Mouse (Mus musculus) neural tube, embryonic 13.5 days (tissue): Measurements from ENCODE around the gene Alox5. TPM values are rescaled to one million over a fixed set of nuclear protein-coding genes. Genes with fewer than 3 reads are reported as not detected.

Source experiments
- ATAC-seq: fragments of 200-750 bp; cut with Nextera tagmentation; 2 replicates; pipeline ENCODE4 v1.8.0; 2017; ENCODE audit warnings: low read depth, mild to moderate bottlenecking, moderate TSS enrichment, moderate library complexity
- H3K27ac ChIP-seq: fragments of 300-500 bp; sonication (generic); replicated peaks from 2 replicates; pipeline ENCODE4 v1.5.1; 2015; ENCODE audit warnings: moderate library complexity, mild to moderate bottlenecking, inconsistent platforms
- H3K27me3 ChIP-seq: fragments of 300-500 bp; sonication (generic); 2 replicates; pipeline ENCODE4 v1.6.1; 2015; ENCODE audit warnings: mild to moderate bottlenecking, inconsistent platforms
- H3K36me3 ChIP-seq: fragments of 300-500 bp; sonication (generic); 2 replicates; pipeline ENCODE4 v1.6.1; 2015; ENCODE audit warnings: mild to moderate bottlenecking, inconsistent platforms
- H3K4me1 ChIP-seq: fragments of 300-500 bp; sonication (generic); replicated peaks from 2 replicates; pipeline ENCODE4 v1.6.1; 2015; ENCODE audit warnings: inconsistent platforms
- H3K4me2 ChIP-seq: fragments of 300-500 bp; sonication (generic); 2 replicates; pipeline ENCODE4 v1.6.1; 2015; ENCODE audit warnings: inconsistent platforms, mild to moderate bottlenecking, moderate library complexity
- H3K4me3 ChIP-seq: fragments of 300-500 bp; sonication (generic); 2 replicates; pipeline ENCODE4 v1.5.1; 2015; ENCODE audit warnings: mild to moderate bottlenecking, inconsistent platforms
- H3K9ac ChIP-seq: fragments of 300-500 bp; sonication (generic); 2 replicates; pipeline ENCODE4 v1.6.1; 2015; ENCODE audit warnings: moderate library complexity, mild to moderate bottlenecking, inconsistent platforms
- H3K9me3 ChIP-seq: fragments of 300-500 bp; sonication (generic); 2 replicates; pipeline ENCODE4 v1.6.1; 2016; ENCODE audit warnings: inconsistent platforms
- WGBS: fragments of 180-500 bp; shearing (Covaris S2); methylation state at CpG from one replicate; pipeline ENCODE4 v1.1.7; 2015; 5-methylcytosine and 5-hydroxymethylcytosine counted together
- polyA plus RNA-seq: library from polyadenylated mRNA; unstranded; fragments of >200 nt; fragmentation: Nextera tagmentation; extraction: Ambion mirVana; gene quantifications from 2 replicates; pipeline ENCODE4 v1.2.1, GENCODE M21; 2015

Gene Alox5
- polyA plus RNA-seq, 1 experiment from 2014 or later = 0.54 TPM

DNA sequence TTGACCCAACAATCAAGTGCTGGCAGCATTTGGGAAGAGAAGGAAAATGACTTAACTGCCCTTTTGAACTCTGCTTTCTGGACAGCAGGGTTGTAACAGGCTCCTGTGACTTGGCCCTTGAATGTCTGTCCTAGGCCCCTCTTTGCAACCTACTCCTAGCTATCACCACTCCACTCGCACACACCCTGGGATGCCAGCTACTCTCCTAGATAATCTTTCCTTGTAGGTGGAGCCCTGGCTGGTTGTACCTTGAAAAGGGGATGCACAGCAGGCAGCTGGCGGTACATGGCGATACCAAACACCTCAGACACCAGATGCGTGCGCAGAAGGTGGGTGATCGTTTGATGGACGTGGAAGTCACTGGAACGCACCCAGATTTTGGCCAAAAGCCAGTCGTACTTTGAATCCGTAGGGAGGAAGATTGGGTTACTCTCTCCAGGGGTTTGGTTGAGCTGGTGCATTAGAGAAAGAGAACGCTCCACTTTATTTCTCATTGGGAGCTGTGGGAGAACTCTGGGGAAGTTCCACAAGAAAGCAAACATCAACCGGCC is 45.8 kb downstream of the Alox5 start:
- H3K27me3 ChIP-seq = no peaks in the 10 kb centered on the region
- no peak for ATAC-seq

GRCm38 (mm10) chr6:116412546-116413325 is 48.2 kb downstream of the Alox5 start:
- Histone ChIP-seq H3K4me1 (no peaks in the 10 kb centered on the region), H3K4me2 (no peak overlapping the region), H3K9ac (no peak overlapping the region), H3K36me3 (peaks cover 25% of the 10 kb centered on the region), H3K9me3 (no peaks in the 10 kb centered on the region), H3K4me3 (no peak overlapping the region), H3K27ac (no peak overlapping the region), H3K27me3 (no peaks in the 10 kb centered on the region)
- 95% methylated on average over 14 of the region's 14 CpGs for WGBS
- ATAC-seq = no peak

More for the DNA sequence above, 45.8 kb downstream of the Alox5 start:
- no peaks in the 10 kb centered on the region for H3K9me3 ChIP-seq
- no peak overlapping the region for H3K27ac ChIP-seq
- H3K4me2 ChIP-seq = no peak overlapping the region
- H3K36me3 ChIP-seq = peaks cover 12% of the 10 kb centered on the region
- H3K9ac ChIP-seq = no peak overlapping the region
- H3K4me1 ChIP-seq = no peaks in the 10 kb centered on the region
- no peak overlapping the region for H3K4me3 ChIP-seq
- 86% methylated on average over 12 of the region's 12 CpGs for WGBS

- no peak overlapping the region for H3K4me2 ChIP-seq
- 79% methylated on average over 3 of the region's 3 CpGs for WGBS
Observed at GRCm38 (mm10) chr6:116411716-116412115, 49.3 kb downstream of the Alox5 start.

GRCm38 (mm10) chr6:116410436-116410835 is 50.5 kb downstream of the Alox5 start:
- no peaks in the 10 kb centered on the region for H3K9me3 ChIP-seq
- no peak overlapping the region for H3K27ac ChIP-seq
- WGBS = 96% methylated on average over 10 of the region's 10 CpGs
- H3K27me3 ChIP-seq = no peaks in the 10 kb centered on the region
- H3K36me3 ChIP-seq = peaks cover 39% of the 10 kb centered on the region
- no peak overlapping the region for H3K9ac ChIP-seq
- H3K4me3 ChIP-seq = no peak overlapping the region
- H3K4me1 ChIP-seq = peaks cover 12% of the 10 kb centered on the region
- no peak for ATAC-seq
- no peak overlapping the region for H3K4me2 ChIP-seq

More at GRCm38 (mm10) chr6:116411716-116412115, 49.3 kb downstream of the Alox5 start:
- H3K27ac ChIP-seq = no peak overlapping the region
- no peaks in the 10 kb centered on the region for H3K27me3 ChIP-seq
- ATAC-seq = no peak
- 0 out of 2 replicates have a peak, but pooled peaks cover under 1% of the 10 kb centered on the region for H3K4me1 ChIP-seq
- H3K9ac ChIP-seq = no peak overlapping the region
- H3K9me3 ChIP-seq = no peaks in the 10 kb centered on the region
- no peak overlapping the region for H3K4me3 ChIP-seq
- peaks cover 29% of the 10 kb centered on the region for H3K36me3 ChIP-seq

DNA sequence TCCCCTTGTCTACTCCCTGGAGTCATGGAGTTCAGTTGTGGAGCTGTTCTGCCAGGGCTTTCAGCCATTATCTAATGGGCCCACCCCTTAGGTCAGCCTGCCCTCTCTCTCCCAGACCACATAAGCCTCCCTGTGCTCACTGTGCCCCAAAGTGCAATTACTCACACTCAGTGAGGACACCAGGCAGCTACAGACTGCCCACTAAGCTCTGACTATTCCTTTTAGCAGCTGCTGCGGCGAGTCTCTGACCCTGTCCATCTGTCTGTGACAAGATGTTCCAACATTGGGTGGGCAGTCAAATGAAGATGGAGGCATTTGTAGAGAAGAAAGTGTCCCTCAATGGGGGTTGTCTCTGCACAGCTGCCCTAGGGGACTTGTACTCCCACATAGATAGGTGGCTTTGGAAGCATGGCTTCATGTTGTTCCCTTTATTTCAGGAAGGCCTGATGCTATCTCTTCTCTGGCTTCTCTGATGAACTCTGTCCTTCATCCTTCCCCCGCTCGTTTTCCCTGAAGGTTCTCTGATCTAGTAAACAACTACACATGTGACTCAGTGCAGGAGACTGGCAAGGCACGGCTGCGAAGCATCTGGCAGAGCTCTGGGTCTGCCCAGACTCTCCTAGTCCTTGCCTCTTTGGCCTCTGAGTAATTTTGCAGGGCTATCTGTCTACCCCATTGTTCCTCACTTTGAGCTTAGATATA is 52.9 kb downstream of the Alox5 start:
- H3K4me1 ChIP-seq = peaks cover 25% of the 10 kb centered on the region
- no peaks in the 10 kb centered on the region for H3K9me3 ChIP-seq
- WGBS = 82% methylated on average over 6 of the region's 6 CpGs
- H3K36me3 ChIP-seq = peaks cover 51% of the 10 kb centered on the region
- no peak for ATAC-seq
- no peak overlapping the region for H3K27ac ChIP-seq
- H3K4me2 ChIP-seq = no peak overlapping the region
- no peaks in the 10 kb centered on the region for H3K27me3 ChIP-seq
- no peak overlapping the region for H3K9ac ChIP-seq
- H3K4me3 ChIP-seq = no peak overlapping the region

- no peak for ATAC-seq
- H3K4me1 ChIP-seq = peaks cover 25% of the 10 kb centered on the region
Observed at GRCm38 (mm10) chr6:116407216-116407615, 53.8 kb downstream of the Alox5 start.

DNA sequence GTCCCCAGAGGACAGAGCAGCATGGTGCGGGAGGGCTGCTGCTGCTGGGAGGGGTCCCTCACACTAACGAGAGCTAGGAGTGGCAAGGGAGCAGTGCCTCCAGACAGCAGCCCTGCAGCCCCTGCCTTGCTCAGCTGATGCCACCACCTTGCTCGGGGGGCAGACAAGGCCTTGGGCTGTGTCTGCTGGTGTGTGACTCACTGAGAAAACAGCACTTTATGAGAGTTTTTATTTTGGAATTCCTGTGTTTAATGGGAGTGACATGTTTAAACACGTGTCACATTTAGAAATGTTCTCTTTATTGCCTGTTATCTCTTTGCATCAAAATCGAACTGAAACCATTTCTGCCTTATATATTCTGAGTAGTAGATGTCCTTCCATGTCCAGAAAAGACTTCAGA is 54.3 kb downstream of the Alox5 start:
- H3K4me1 ChIP-seq = peaks cover 25% of the 10 kb centered on the region
- H3K9me3 ChIP-seq = no peaks in the 10 kb centered on the region
- peaks cover 56% of the 10 kb centered on the region for H3K36me3 ChIP-seq
- ATAC-seq = no peak
- WGBS = 65% methylated on average over 5 of the region's 5 CpGs
- H3K27ac ChIP-seq = no peak overlapping the region; the same call in 1 of the 2 replicates
- H3K4me2 ChIP-seq = no peak overlapping the region
- no peak overlapping the region for H3K9ac ChIP-seq
- no peaks in the 10 kb centered on the region for H3K27me3 ChIP-seq
- H3K4me3 ChIP-seq = no peak overlapping the region

More at GRCm38 (mm10) chr6:116407216-116407615, 53.8 kb downstream of the Alox5 start:
- H3K4me2 ChIP-seq = no peak overlapping the region
- H3K27ac ChIP-seq = no peak overlapping the region
- 97% methylated on average over 4 of the region's 4 CpGs for WGBS
- no peak overlapping the region for H3K9ac ChIP-seq
- peaks cover 53% of the 10 kb centered on the region for H3K36me3 ChIP-seq
- H3K27me3 ChIP-seq = no peaks in the 10 kb centered on the region
- no peak overlapping the region for H3K4me3 ChIP-seq
- no peaks in the 10 kb centered on the region for H3K9me3 ChIP-seq

DNA sequence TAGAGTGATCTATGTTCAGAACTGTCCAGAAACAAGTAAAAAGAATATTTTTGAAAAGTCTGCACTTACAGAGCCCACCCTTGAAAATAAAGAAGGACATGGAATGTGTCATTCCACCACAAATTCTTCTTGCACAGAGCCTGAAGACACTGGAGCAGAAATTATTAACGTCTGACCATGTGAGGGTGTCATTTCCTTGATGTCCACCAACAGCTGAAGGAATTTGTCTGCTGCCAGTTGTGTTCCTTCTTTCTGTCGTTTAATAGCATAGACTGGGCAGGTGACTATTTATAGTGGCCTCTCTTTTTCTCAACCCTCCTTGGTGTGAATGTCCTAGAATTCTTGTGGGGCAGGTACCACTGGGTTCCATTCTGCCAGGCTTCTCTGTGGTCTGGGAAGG is 54.8 kb downstream of the Alox5 start:
- WGBS = 84% methylated on average over 2 of the region's 2 CpGs
- Histone ChIP-seq H3K9ac (no peak overlapping the region), H3K27ac (no peak overlapping the region), H3K27me3 (no peaks in the 10 kb centered on the region), H3K9me3 (no peaks in the 10 kb centered on the region), H3K4me3 (no peak overlapping the region), H3K36me3 (peaks cover 62% of the 10 kb centered on the region), H3K4me2 (no peak overlapping the region), H3K4me1 (peaks cover 25% of the 10 kb centered on the region)
- no peak for ATAC-seq

GRCm38 (mm10) chr6:116405715-116406114 is 55.3 kb downstream of the Alox5 start:
- Histone ChIP-seq H3K4me2 (no peak overlapping the region), H3K36me3 (peaks cover 66% of the 10 kb centered on the region), H3K9ac (no peak overlapping the region), H3K4me1 (peaks cover 25% of the 10 kb centered on the region), H3K9me3 (no peaks in the 10 kb centered on the region), H3K4me3 (no peak overlapping the region), H3K27ac (0 out of 2 replicates have a peak overlapping the region, but pooled peaks have one; percentile 23), H3K27me3 (no peaks in the 10 kb centered on the region)
- ATAC-seq = no peak
- WGBS = 83% methylated on average over 5 of the region's 5 CpGs

DNA sequence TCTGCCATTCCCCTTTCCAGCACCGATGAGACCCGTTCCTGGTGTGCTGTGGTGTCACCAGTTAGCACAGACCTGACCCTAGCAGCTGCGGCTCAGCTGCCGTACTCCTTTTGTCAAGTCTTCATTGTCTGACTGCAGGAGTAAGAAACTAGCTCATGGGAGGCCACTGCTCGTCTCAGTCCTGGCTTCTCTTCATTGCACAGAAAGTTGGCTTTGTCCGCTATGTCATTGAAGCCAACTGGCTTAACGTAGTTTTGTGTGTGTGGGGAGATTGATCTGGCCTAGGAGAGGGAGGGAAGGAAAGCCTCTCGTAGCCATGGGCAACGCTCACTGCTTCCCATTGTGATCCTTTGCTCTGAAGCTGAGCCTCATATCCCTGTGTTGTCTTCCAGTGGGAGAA is 55.7 kb downstream of the Alox5 start:
- WGBS = 34% methylated on average over 9 of the region's 9 CpGs
- H3K36me3 ChIP-seq = peaks cover 61% of the 10 kb centered on the region
- H3K4me1 ChIP-seq = peaks cover 25% of the 10 kb centered on the region
- H3K27ac ChIP-seq = peak overlapping the region; percentile 23; the same call in 1 of the 2 replicates
- no peaks in the 10 kb centered on the region for H3K9me3 ChIP-seq
- H3K9ac ChIP-seq = no peak overlapping the region
- no peak overlapping the region for H3K4me3 ChIP-seq
- H3K27me3 ChIP-seq = no peaks in the 10 kb centered on the region
- peak; percentile 40; the same call in 1 of the 2 replicates for ATAC-seq
- no peak overlapping the region for H3K4me2 ChIP-seq

DNA sequence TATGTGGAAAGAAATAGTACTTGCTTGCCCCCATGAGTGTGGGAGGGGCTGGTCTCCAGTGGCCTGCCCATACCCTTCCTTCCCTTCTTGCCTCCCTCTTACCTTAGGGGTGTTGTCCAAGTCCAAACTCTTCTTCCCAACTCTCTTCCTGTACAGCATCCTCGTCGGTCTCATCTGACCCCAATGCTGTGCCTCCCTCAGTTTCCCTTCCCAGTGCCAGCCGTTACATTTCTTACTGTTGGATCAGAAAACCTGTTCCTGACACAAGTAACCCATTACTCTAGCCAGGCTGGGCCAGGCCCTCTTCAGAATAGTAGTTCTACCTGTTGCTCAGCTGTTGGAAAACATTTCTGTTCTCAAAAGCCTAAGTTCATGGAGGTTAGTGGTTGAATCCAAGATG is 58.6 kb downstream of the Alox5 start:
- Histone ChIP-seq H3K4me1 (peaks cover 38% of the 10 kb centered on the region), H3K4me3 (no peak overlapping the region), H3K9me3 (no peaks in the 10 kb centered on the region), H3K9ac (no peak overlapping the region), H3K36me3 (peaks cover 45% of the 10 kb centered on the region), H3K4me2 (no peak overlapping the region), H3K27ac (no peak overlapping the region), H3K27me3 (no peaks in the 10 kb centered on the region)
- ATAC-seq = no peak
- WGBS = 94% methylated on average over 3 of the region's 3 CpGs

GRCm38 (mm10) chr6:116401746-116402423 is 59.1 kb downstream of the Alox5 start:
- Histone ChIP-seq H3K4me1 (peaks cover 44% of the 10 kb centered on the region), H3K27me3 (no peaks in the 10 kb centered on the region), H3K27ac (no peak overlapping the region), H3K36me3 (peaks cover 44% of the 10 kb centered on the region), H3K4me2 (no peak overlapping the region), H3K9me3 (no peaks in the 10 kb centered on the region), H3K9ac (no peak overlapping the region), H3K4me3 (no peak overlapping the region)
- 96% methylated on average over 12 of the region's 12 CpGs for WGBS
- ATAC-seq = no peak
